Mouse (Mus musculus) adrenal gland, postnatal 14 days (tissue): ENCODE measurements around the gene Nrxn2. TPM values are rescaled to one million over a fixed set of nuclear protein-coding genes. Genes with fewer than 3 reads are reported as not detected.

Experiments used
- DNase-seq: peaks from one replicate; pipeline ENCODE4 v3.0.0; 2021; ENCODE audit warnings: mixed read lengths
- total RNA-seq: library from RNA; stranded (reverse); gene quantifications from 2 replicates; pipeline ENCODE4 v1.2.3, GENCODE M21; 2021

The Nrxn2 gene
- total RNA-seq, 1 experiment from 2014 or later, result 7.8 TPM

- DNase-seq, result peak; percentile 3
These were observed 124.0 kb downstream of the Nrxn2 start, which contains the start of gene Slc22a12 for GRCm38 (mm10) chr19:6542367-6543034. Slc22a12 (minus strand) TSS chr19:6543032.

GRCm38 (mm10) chr19:6543035-6543383 lies 124.5 kb downstream of the Nrxn2 start:
- peak; percentile 2 for DNase-seq

GRCm38 (mm10) chr19:6543518-6543917 lies 125.0 kb downstream of the Nrxn2 start:
- DNase-seq, result peak; percentile 3

- peak; percentile 2 for DNase-seq
These were observed 126.2 kb downstream of the Nrxn2 start for GRCm38 (mm10) chr19:6544712-6545111.

- peak; percentile 2 for DNase-seq
These were observed 127.0 kb downstream of the Nrxn2 start for GRCm38 (mm10) chr19:6545481-6545880.

GRCm38 (mm10) chr19:6546096-6546495 lies 127.6 kb downstream of the Nrxn2 start:
- DNase-seq, result peak; percentile 84

- DNase-seq, result no peak
These were observed 129.3 kb downstream of the Nrxn2 start for GRCm38 (mm10) chr19:6547801-6548200.

- peak; percentile 91 for DNase-seq
These were observed 130.2 kb downstream of the Nrxn2 start for GRCm38 (mm10) chr19:6548431-6549410.

GRCm38 (mm10) chr19:6549566-6549965 lies 131.0 kb downstream of the Nrxn2 start:
- DNase-seq, result peak; percentile 44

- DNase-seq, result no peak
These were observed 132.7 kb downstream of the Nrxn2 start for GRCm38 (mm10) chr19:6551215-6551614.

GRCm38 (mm10) chr19:6552302-6553028 lies 133.9 kb downstream of the Nrxn2 start:
- DNase-seq, result peak; percentile 88

GRCm38 (mm10) chr19:6553174-6553573 lies 134.6 kb downstream of the Nrxn2 start:
- DNase-seq, result no peak

GRCm38 (mm10) chr19:6553819-6554582 lies 135.5 kb downstream of the Nrxn2 start:
- no peak for DNase-seq

- DNase-seq, result no peak
These were observed 141.0 kb downstream of the Nrxn2 start for GRCm38 (mm10) chr19:6559576-6559975.

- DNase-seq, result no peak
These were observed 141.8 kb downstream of the Nrxn2 start for GRCm38 (mm10) chr19:6560246-6560815.

GRCm38 (mm10) chr19:6565136-6565535 lies 146.6 kb downstream of the Nrxn2 start:
- DNase-seq, result no peak

GRCm38 (mm10) chr19:6566450-6566849 lies 147.9 kb downstream of the Nrxn2 start:
- DNase-seq, result peak; percentile 65

- DNase-seq, result no peak
These were observed 150.5 kb downstream of the Nrxn2 start for GRCm38 (mm10) chr19:6569021-6569420.

GRCm38 (mm10) chr19:6569561-6569960 lies 151.0 kb downstream of the Nrxn2 start:
- no peak for DNase-seq

- no peak for DNase-seq
These were observed 152.9 kb downstream of the Nrxn2 start for GRCm38 (mm10) chr19:6571476-6571875.

- no peak for DNase-seq
These were observed 153.5 kb downstream of the Nrxn2 start for GRCm38 (mm10) chr19:6572001-6572400.
